ENCODE assay signal across 36 mouse cellular contexts in genomic region chr17:36154271-36155149, GRCm38 (mm10). TPM values are rescaled to one million over a fixed set of nuclear protein-coding genes. Genes with fewer than 3 reads are reported as not detected.
DNase-seq lines count a peak whose midpoint lies in the region; ATAC-seq and TF ChIP-seq lines count a peak whose summit lies in the region.
"Had no signal": no experiment of that assay in that cellular context is flagged by ENCODE, and none has a peak within 500 bp of the region (broad histone marks: within the 10 kb centered on the region; RNA-seq: fewer than 3 reads in every experiment).

No protein-coding gene starts in this region.

- peaks cover 6% of the 10 kb centered on the region; the same call in 1 of the 2 replicates for H3K4me1 ChIP-seq in lung, embryonic 15.5 days
- no peaks in the 10 kb centered on the region for H3K4me1 ChIP-seq in stomach, embryonic 14.5 days (ENCODE audit: control insufficient read depth, insufficient read depth, low read length)
- no peaks in the 10 kb centered on the region for H3K4me1 ChIP-seq in stomach, postnatal 0 days (replicated peaks; ENCODE audit: control insufficient read depth, insufficient read depth)
- no peaks in the 10 kb centered on the region for H3K4me1 ChIP-seq in liver, embryonic 11.5 days (replicated peaks; ENCODE audit: control insufficient read depth, insufficient read depth, low read length)
- H3K4me1 ChIP-seq: embryonic facial prominence, embryonic 12.5 days; liver, embryonic 12.5 days had no signal

- no peaks in the 10 kb centered on the region for H3K9me3 ChIP-seq in lung, embryonic 15.5 days
- no peaks in the 10 kb centered on the region for H3K9me3 ChIP-seq in stomach, embryonic 14.5 days (ENCODE audit: control insufficient read depth, low read depth, low read length)
- no peaks in the 10 kb centered on the region for H3K9me3 ChIP-seq in stomach, postnatal 0 days (ENCODE audit: control insufficient read depth, low read length)
- no peaks in the 10 kb centered on the region for H3K9me3 ChIP-seq in liver, embryonic 11.5 days (ENCODE audit: control insufficient read depth, low read length)
- H3K9me3 ChIP-seq: embryonic facial prominence, embryonic 12.5 days; heart, embryonic 13.5 days; limb, embryonic 13.5 days; liver, embryonic 12.5 days; midbrain, embryonic 12.5 days had no signal

- 10% methylated on average over 3 of the region's 3 CpGs for WGBS in lung, embryonic 15.5 days
- WGBS in stomach, embryonic 14.5 days, result 12% methylated on average over 3 of the region's 3 CpGs
- WGBS in stomach, postnatal 0 days, result 24% methylated on average over 3 of the region's 3 CpGs
- WGBS in liver, embryonic 11.5 days, result 17% methylated on average over 3 of the region's 3 CpGs

- H3K4me2 ChIP-seq in lung, embryonic 15.5 days, result peak overlapping the region; percentile 50
- 0 out of 2 replicates have a peak overlapping the region, but pooled peaks have one; percentile 10 for H3K4me2 ChIP-seq in stomach, embryonic 14.5 days (replicated peaks; ENCODE audit: low read depth, low read length)
- no peak overlapping the region for H3K4me2 ChIP-seq in stomach, postnatal 0 days (replicated peaks; ENCODE audit: low read depth)
- H3K4me2 ChIP-seq in liver, embryonic 11.5 days, result no peak overlapping the region
- H3K4me2 ChIP-seq: embryonic facial prominence, embryonic 12.5 days; heart, embryonic 13.5 days; limb, embryonic 13.5 days; liver, embryonic 12.5 days; midbrain, embryonic 12.5 days had no signal

- H3K27ac ChIP-seq in lung, embryonic 15.5 days, result peak overlapping the region; percentile 88
- no peak overlapping the region for H3K27ac ChIP-seq in stomach, embryonic 14.5 days (ENCODE audit: low read length)
- H3K27ac ChIP-seq in stomach, postnatal 0 days (replicated peaks), result no peak overlapping the region
- no peak overlapping the region for H3K27ac ChIP-seq in liver, embryonic 11.5 days (ENCODE audit: low read depth, low read length)
- H3K27ac ChIP-seq: embryonic facial prominence, embryonic 12.5 days; gastrocnemius, adult 2 months; heart, adult 2 months; heart, embryonic 13.5 days; kidney, postnatal 0 days; limb, embryonic 13.5 days; liver, embryonic 12.5 days; midbrain, embryonic 12.5 days had no signal

- DNase-seq in adrenal gland, postnatal 14 days, result peak; percentile 6
- no peak for DNase-seq in adrenal gland, adult 18-20 months (ENCODE audit: low spot score in 2 of 2)
- no peak for DNase-seq in lung, postnatal 14 days
- DNase-seq in stomach, postnatal 0 days (ENCODE audit: low spot score), result no peak
- no peak for DNase-seq in liver, embryonic 11.5 days (ENCODE audit: low spot score)
- DNase-seq: adrenal gland, postnatal 10 days; cerebellum, adult 11 months; cerebellum, adult 9-11 months; embryo, embryonic 11 days; gastrocnemius, adult 2 months; gastrocnemius, postnatal 36 days; heart, adult 2 months; heart, postnatal 14 days; kidney, adult 8-10 months; kidney, postnatal 4 days; liver, postnatal 0 days had no signal

- no peak for TF ChIP-seq CTCF in stomach, postnatal 0 days (IDR thresholded peaks at IDR 0.05; ENCODE audit: low read depth)

- TF ChIP-seq EP300 in stomach, postnatal 0 days (optimal IDR thresholded peaks at IDR 0.05), result no peak

- peak overlapping the region; percentile 32 for H3K4me3 ChIP-seq in lung, embryonic 15.5 days
- H3K4me3 ChIP-seq in stomach, embryonic 14.5 days (ENCODE audit: low read depth, low read length), result no peak overlapping the region
- H3K4me3 ChIP-seq in stomach, postnatal 0 days (ENCODE audit: low read depth, low read length), result no peak overlapping the region
- no peak overlapping the region for H3K4me3 ChIP-seq in liver, embryonic 11.5 days (ENCODE audit: low read depth, low read length)
- H3K4me3 ChIP-seq: embryonic facial prominence, embryonic 12.5 days; gastrocnemius, adult 2 months; heart, adult 2 months; heart, embryonic 13.5 days; limb, embryonic 13.5 days; liver, embryonic 12.5 days; midbrain, embryonic 12.5 days had no signal

- no peaks in the 10 kb centered on the region for H3K36me3 ChIP-seq in lung, embryonic 15.5 days
- H3K36me3 ChIP-seq in stomach, embryonic 14.5 days (ENCODE audit: control insufficient read depth, insufficient read depth, low read length), result no peaks in the 10 kb centered on the region
- H3K36me3 ChIP-seq in stomach, postnatal 0 days (ENCODE audit: control insufficient read depth, insufficient read depth, low read length), result no peaks in the 10 kb centered on the region
- H3K36me3 ChIP-seq in liver, embryonic 11.5 days (ENCODE audit: control insufficient read depth, insufficient read depth, low read length), result no peaks in the 10 kb centered on the region
- H3K36me3 ChIP-seq: embryonic facial prominence, embryonic 12.5 days; heart, embryonic 13.5 days; limb, embryonic 13.5 days; liver, embryonic 12.5 days; midbrain, embryonic 12.5 days had no signal

- peak; percentile 84 for ATAC-seq in lung, embryonic 15.5 days (ENCODE audit: borderline replicate concordance, extremely low read depth, low FRiP score, low TSS enrichment)
- no peak for ATAC-seq in stomach, embryonic 14.5 days (ENCODE audit: insufficient number of reproducible peaks, insufficient read depth, low FRiP score, low read depth)
- no peak for ATAC-seq in stomach, postnatal 0 days (ENCODE audit: low FRiP score, low TSS enrichment)
- ATAC-seq in liver, embryonic 11.5 days (replicated peaks; ENCODE audit: low FRiP score), result no peak
- ATAC-seq: CD4-positive, CD25-positive, alpha-beta regulatory T cell, adult 4 months; forebrain, embryonic 14.5 days; hindbrain, embryonic 16.5 days; liver, embryonic 12.5 days; liver, postnatal 0 days had no signal

- peaks cover 28% of the 10 kb centered on the region for H3K27me3 ChIP-seq in lung, embryonic 15.5 days
- H3K27me3 ChIP-seq in stomach, embryonic 14.5 days (ENCODE audit: control insufficient read depth, insufficient read depth, low read length), result peaks cover 3% of the 10 kb centered on the region; the same call in 1 of the 2 replicates
- no peaks in the 10 kb centered on the region for H3K27me3 ChIP-seq in stomach, postnatal 0 days (ENCODE audit: control insufficient read depth, insufficient read depth, low read length)
- peaks cover 46% of the 10 kb centered on the region for H3K27me3 ChIP-seq in liver, embryonic 11.5 days (replicated peaks; ENCODE audit: control insufficient read depth, insufficient read depth, low read length)

- peak overlapping the region; percentile 21 for H3K9ac ChIP-seq in lung, embryonic 15.5 days
- H3K9ac ChIP-seq in stomach, embryonic 14.5 days (replicated peaks; ENCODE audit: low read depth, low read length), result no peak overlapping the region
- H3K9ac ChIP-seq in stomach, postnatal 0 days (ENCODE audit: low read length), result no peak overlapping the region
- H3K9ac ChIP-seq in liver, embryonic 11.5 days (ENCODE audit: low read depth, low read length), result no peak overlapping the region
- H3K9ac ChIP-seq: embryonic facial prominence, embryonic 12.5 days; heart, embryonic 13.5 days; limb, embryonic 13.5 days; liver, embryonic 12.5 days; liver, postnatal 0 days; midbrain, embryonic 12.5 days had no signal

RNA-seq across cellular contexts. Expression of gene Gm8909, which starts 13.8 kb away (rescaled TPM):
- not detected in 2 replicates for total RNA-seq in adrenal gland, postnatal 14 days (2021)
- under 1 TPM in 1 of 2 experiments, not detected in 1; 0.90 TPM for total RNA-seq in adrenal gland, adult 18-20 months (2021)
- 35.2 and 39.5 TPM in 2 replicates for polyA plus RNA-seq in lung, embryonic 15.5 days (2015; fragmentation: Nextera tagmentation; extraction: Ambion mirVana)
- polyA plus RNA-seq in stomach, embryonic 14.5 days (2014; fragmentation: Nextera tagmentation; extraction: Ambion mirVana), result 2.0 and 3.0 TPM in 2 replicates
- 0.16 and 0.22 TPM in 2 replicates for polyA plus RNA-seq in stomach, postnatal 0 days (2015; fragmentation: Nextera tagmentation; extraction: Ambion mirVana)
- 0.25 and 0.31 TPM in 2 replicates for polyA plus RNA-seq in liver, embryonic 11.5 days (2014; fragmentation: Nextera tagmentation; extraction: Ambion mirVana)
- total RNA-seq: gastrocnemius, adult 2 months; gastrocnemius, postnatal 36 days; heart, postnatal 14 days; layer of hippocampus, adult 8-10 months; layer of hippocampus, postnatal 25 days; left cerebral cortex, adult 8-10 months; left cerebral cortex, postnatal 36 days had no signal
- polyA plus RNA-seq: embryonic facial prominence, embryonic 12.5 days; forebrain, embryonic 14.5 days; heart, adult 2 months; hindbrain, embryonic 11.5 days; hindbrain, embryonic 16.5 days; intestine, embryonic 14.5 days; kidney, postnatal 0 days; limb, embryonic 13.5 days; liver, embryonic 12.5 days; liver, postnatal 0 days; midbrain, embryonic 12.5 days; neural tube, embryonic 14.5 days; urinary bladder, adult 2 months had no signal

RNA-seq across cellular contexts. Expression of gene Gm7030, which starts 25.3 kb away (rescaled TPM):
- total RNA-seq in adrenal gland, postnatal 14 days (2021), result not detected in 2 replicates
- under 1 TPM; 0.53 to 0.67 TPM for total RNA-seq in adrenal gland, adult 18-20 months (2021)
- 0.19 TPM in 1 of 2 replicates, not detected in the other for polyA plus RNA-seq in lung, embryonic 15.5 days (2015; fragmentation: Nextera tagmentation; extraction: Ambion mirVana)
- not detected in 2 replicates for polyA plus RNA-seq in stomach, embryonic 14.5 days (2014; fragmentation: Nextera tagmentation; extraction: Ambion mirVana)
- not detected in 2 replicates for polyA plus RNA-seq in stomach, postnatal 0 days (2015; fragmentation: Nextera tagmentation; extraction: Ambion mirVana)
- polyA plus RNA-seq in liver, embryonic 11.5 days (2014; fragmentation: Nextera tagmentation; extraction: Ambion mirVana), result not detected in 2 replicates
- total RNA-seq: adrenal gland, postnatal 10 days; gastrocnemius, adult 2 months; gastrocnemius, postnatal 36 days; heart, adult 2 months; heart, postnatal 14 days; layer of hippocampus, postnatal 25 days; left cerebral cortex, postnatal 36 days; monocyte, adult 5-6 weeks had no signal
- polyA plus RNA-seq: embryonic facial prominence, embryonic 12.5 days; forebrain, embryonic 14.5 days; heart, adult 2 months; heart, embryonic 13.5 days; hindbrain, embryonic 11.5 days; hindbrain, embryonic 16.5 days; intestine, embryonic 14.5 days; kidney, postnatal 0 days; limb, embryonic 13.5 days; liver, embryonic 12.5 days; liver, postnatal 0 days; midbrain, embryonic 12.5 days; neural tube, embryonic 14.5 days; urinary bladder, adult 2 months had no signal

RNA-seq across cellular contexts. Expression of gene Gm19684, which starts 33.0 kb away (rescaled TPM):
- 0.26 and 0.34 TPM in 2 replicates for total RNA-seq in adrenal gland, postnatal 14 days (2021)
- under 1 TPM in 1 of 2 experiments, not detected in 1; 0.77 TPM for total RNA-seq in adrenal gland, adult 18-20 months (2021)
- not detected in 2 replicates for polyA plus RNA-seq in lung, embryonic 15.5 days (2015; fragmentation: Nextera tagmentation; extraction: Ambion mirVana)
- not detected in 2 replicates for polyA plus RNA-seq in stomach, embryonic 14.5 days (2014; fragmentation: Nextera tagmentation; extraction: Ambion mirVana)
- not detected in 2 replicates for polyA plus RNA-seq in stomach, postnatal 0 days (2015; fragmentation: Nextera tagmentation; extraction: Ambion mirVana)
- not detected in 2 replicates for polyA plus RNA-seq in liver, embryonic 11.5 days (2014; fragmentation: Nextera tagmentation; extraction: Ambion mirVana)
- total RNA-seq: adrenal gland, postnatal 10 days; gastrocnemius, adult 2 months; gastrocnemius, postnatal 36 days; heart, postnatal 14 days; layer of hippocampus, postnatal 25 days; left cerebral cortex, postnatal 36 days had no signal
- polyA plus RNA-seq: embryonic facial prominence, embryonic 12.5 days; forebrain, embryonic 14.5 days; heart, embryonic 13.5 days; hindbrain, embryonic 11.5 days; hindbrain, embryonic 16.5 days; intestine, embryonic 14.5 days; kidney, postnatal 0 days; limb, embryonic 13.5 days; liver, embryonic 12.5 days; liver, postnatal 0 days; midbrain, embryonic 12.5 days; neural tube, embryonic 14.5 days had no signal

RNA-seq across cellular contexts. Expression of gene H2-T3, which starts 35.6 kb away (rescaled TPM):
- 0.44 TPM in 1 of 2 replicates, not detected in the other for total RNA-seq in adrenal gland, postnatal 14 days (2021)
- not detected for total RNA-seq in adrenal gland, adult 18-20 months (2021)
- polyA plus RNA-seq in lung, embryonic 15.5 days (2015; fragmentation: Nextera tagmentation; extraction: Ambion mirVana), result 0.59 and 0.71 TPM in 2 replicates
- polyA plus RNA-seq in stomach, embryonic 14.5 days (2014; fragmentation: Nextera tagmentation; extraction: Ambion mirVana), result not detected in 2 replicates
- polyA plus RNA-seq in stomach, postnatal 0 days (2015; fragmentation: Nextera tagmentation; extraction: Ambion mirVana), result 0.04 TPM in 1 of 2 replicates, not detected in the other
- not detected in 2 replicates for polyA plus RNA-seq in liver, embryonic 11.5 days (2014; fragmentation: Nextera tagmentation; extraction: Ambion mirVana)
- total RNA-seq: adrenal gland, postnatal 10 days; gastrocnemius, adult 2 months; heart, adult 2 months; layer of hippocampus, adult 8-10 months; layer of hippocampus, postnatal 25 days; left cerebral cortex, adult 8-10 months; left cerebral cortex, postnatal 36 days; monocyte, adult 5-6 weeks had no signal
- polyA plus RNA-seq: embryonic facial prominence, embryonic 12.5 days; forebrain, embryonic 14.5 days; heart, adult 2 months; hindbrain, embryonic 11.5 days; hindbrain, embryonic 16.5 days; kidney, postnatal 0 days; limb, embryonic 13.5 days; liver, embryonic 12.5 days; liver, postnatal 0 days; midbrain, embryonic 12.5 days; neural tube, embryonic 14.5 days had no signal

Comparison
In these comparisons a context has a peak if more than half of its experiments do, and no peak if none do; other contexts are left out.
1. H3K4me2 ChIP-seq: peak in lung, embryonic 15.5 days (single experiment) and stomach, embryonic 14.5 days (single experiment); none in stomach, postnatal 0 days (single experiment) and liver, embryonic 11.5 days (single experiment).